Mouse (Mus musculus) limb, embryonic 14.5 days (tissue): ENCODE measurements at regions not wholly inside any gene's neighbourhood (a gene's known extent, or its start where the extent isn't known, plus 50 kb on each side); places are given as distances from the start of the nearest gene placed in this dataset. TPM values are rescaled to one million over a fixed set of nuclear protein-coding genes. Genes with fewer than 3 reads are reported as not detected.
"Not testable (repeated sequence)": the region's sequence is repeated elsewhere in the genome, so short reads cannot be mapped to it uniquely, and the experiment has no call there.

Experiments
- ATAC-seq: fragments of 200-750 bp; cut with Nextera tagmentation; 2 replicates; pipeline ENCODE4 v1.8.0; 2017; ENCODE audit warnings: low read depth, moderate number of reproducible peaks, moderate TSS enrichment; ENCODE audit not compliant: low FRiP score
- DNase-seq: peaks from one replicate; pipeline ENCODE4 v3.0.0-alpha.2; 2015; ENCODE audit warnings: low spot score
- H3K27ac ChIP-seq: fragments of 300-500 bp; sonication (generic); replicated peaks from 2 replicates; pipeline ENCODE4 v1.5.1; 2014; ENCODE audit warnings: low read depth, mild to moderate bottlenecking, low read length, moderate library complexity, mixed read lengths
- H3K27me3 ChIP-seq: fragments of 300-500 bp; sonication (generic); 2 replicates; pipeline ENCODE4 v1.6.1; 2014; ENCODE audit warnings: low read length, mixed read lengths; ENCODE audit not compliant: control insufficient read depth, insufficient read depth
- H3K36me3 ChIP-seq: fragments of 300-500 bp; sonication (generic); 2 replicates; pipeline ENCODE4 v1.6.1; 2014; ENCODE audit warnings: mild to moderate bottlenecking, low read length, moderate library complexity, mixed read lengths; ENCODE audit not compliant: control insufficient read depth, insufficient read depth
- H3K4me1 ChIP-seq: fragments of 300-500 bp; sonication (generic); 2 replicates; pipeline ENCODE4 v1.6.1; 2014; ENCODE audit warnings: antibody characterized with exemption, low read length, mixed read lengths; ENCODE audit not compliant: control insufficient read depth, insufficient read depth
- H3K4me2 ChIP-seq: fragments of 300-500 bp; sonication (generic); replicated peaks from 2 replicates; pipeline ENCODE4 v1.6.1; 2014; ENCODE audit warnings: low read depth, mild to moderate bottlenecking, low read length, moderate library complexity; ENCODE audit not compliant: severe bottlenecking
- H3K4me3 ChIP-seq: fragments of 300-500 bp; sonication (generic); replicated peaks from 2 replicates; pipeline ENCODE4 v1.5.1; 2014; ENCODE audit warnings: low read length
- H3K9ac ChIP-seq: fragments of 300-500 bp; sonication (generic); 2 replicates; pipeline ENCODE4 v1.6.1; 2014; ENCODE audit warnings: mild to moderate bottlenecking, low read depth, low read length, moderate library complexity; ENCODE audit not compliant: severe bottlenecking
- H3K9me3 ChIP-seq: fragments of 300-500 bp; sonication (generic); 2 replicates; pipeline ENCODE4 v1.6.1; 2016; ENCODE audit warnings: low read length; ENCODE audit not compliant: control insufficient read depth
- POLR2A ChIP-seq: fragments of 200-500 bp; IDR thresholded peaks from 2 replicates; pipeline ENCODE4 v1.8.0; 2012; ENCODE audit warnings: inconsistent platforms, mild to moderate bottlenecking, moderate library complexity, borderline replicate concordance; ENCODE audit not compliant: insufficient read depth, insufficient read length; ENCODE audit errors: extremely low read depth
- WGBS: fragments of 180-500 bp; shearing (Covaris S2); extraction: QIAGEN DNeasy Blood & Tissue Kit; methylation state at CpG from one replicate; pipeline ENCODE4 v1.1.7; 2014; 5-methylcytosine and 5-hydroxymethylcytosine counted together
- microRNA-seq: library from miRNA; unstranded; fragments of <30 nt; microRNA quantifications from one replicate; pipeline ENCODE4, GENCODE M21; 2016

DNA sequence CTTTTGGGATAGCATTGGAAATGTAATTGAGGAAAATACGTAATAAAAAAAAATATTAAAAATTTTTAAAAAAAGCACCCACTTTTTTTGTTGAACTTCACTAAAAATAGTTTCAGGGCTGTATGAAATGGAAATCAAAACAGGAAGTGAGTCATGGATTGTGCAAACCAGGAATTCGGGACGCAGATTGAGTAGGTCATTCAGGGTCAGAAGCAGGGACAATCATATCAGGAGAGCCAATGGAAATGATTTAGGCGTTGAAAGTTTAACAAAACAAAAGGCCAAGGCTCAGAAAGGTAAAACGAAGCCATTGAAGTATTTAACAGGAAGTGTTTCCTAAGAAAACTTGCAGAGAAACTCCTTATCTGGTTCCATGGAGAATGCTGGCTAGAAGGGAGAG lies 69.6 kb upstream of the Pou1f1 start:
- no peaks in the 10 kb centered on the region for H3K36me3 ChIP-seq
- no peak overlapping the region for H3K9ac ChIP-seq
- DNase-seq (no peak), ATAC-seq (no peak)
- no peak overlapping the region for H3K4me2 ChIP-seq
- 77% methylated on average over 5 of the region's 5 CpGs for WGBS
- no peak overlapping the region for H3K27ac ChIP-seq
- H3K27me3 ChIP-seq, result no peaks in the 10 kb centered on the region
- H3K4me3 ChIP-seq, result no peak overlapping the region
- no peaks in the 10 kb centered on the region for H3K4me1 ChIP-seq
- H3K9me3 ChIP-seq, result no peaks in the 10 kb centered on the region
- TF ChIP-seq POLR2A, result no peak

- WGBS, result 92% methylated on average over 3 of the region's 3 CpGs
- no peaks in the 10 kb centered on the region for H3K4me1 ChIP-seq
- ATAC-seq (no peak), DNase-seq (no peak)
- no peak overlapping the region for H3K4me2 ChIP-seq
- TF ChIP-seq POLR2A, result no peak
- no peak overlapping the region for H3K27ac ChIP-seq
- no peak overlapping the region for H3K9ac ChIP-seq
- no peaks in the 10 kb centered on the region for H3K27me3 ChIP-seq
- no peak overlapping the region for H3K4me3 ChIP-seq
- H3K9me3 ChIP-seq, result no peaks in the 10 kb centered on the region
- H3K36me3 ChIP-seq, result no peaks in the 10 kb centered on the region
Observed at GRCm38 (mm10) chr16:65451885-65452284, 68.4 kb upstream of the Pou1f1 start.

DNA sequence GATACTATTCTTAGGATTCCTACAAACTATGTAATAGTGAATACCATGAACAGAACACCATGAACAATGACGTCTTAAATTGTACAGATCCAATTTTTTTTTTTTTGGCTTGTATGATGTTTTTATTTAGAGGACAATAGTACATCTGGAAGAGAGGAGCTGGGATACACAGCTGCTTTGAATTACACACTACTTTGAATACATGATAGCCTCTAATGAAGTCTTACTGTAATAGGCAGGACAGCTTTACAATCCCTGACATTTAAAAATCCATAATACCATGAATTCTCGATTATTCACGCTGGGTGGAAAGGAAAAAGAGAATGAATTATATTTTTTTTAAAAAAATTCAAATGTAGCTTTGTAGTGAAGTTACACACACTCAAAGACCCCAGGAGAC lies 63.4 kb upstream of the Pou1f1 start:
- WGBS, result 49% methylated on average over 1 of the region's 3 CpGs

DNA sequence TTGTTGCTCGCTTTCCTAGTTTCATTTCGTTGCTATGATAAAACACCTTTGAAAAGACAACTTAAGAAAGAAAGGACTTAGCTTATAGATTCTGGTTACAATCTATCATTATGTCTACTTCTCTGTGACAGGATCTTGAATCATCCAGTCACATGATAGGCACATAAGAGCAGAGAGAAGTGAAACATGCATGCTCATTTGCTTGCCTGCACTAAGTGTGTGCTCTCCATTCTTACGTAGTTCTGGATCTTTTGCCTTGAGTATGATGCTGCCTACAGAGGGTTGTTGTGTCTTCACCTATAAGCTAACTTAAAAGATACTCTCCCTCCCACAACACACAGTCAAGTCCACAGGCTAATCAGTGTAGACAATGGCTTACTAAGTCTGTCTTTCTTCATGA lies 62.1 kb upstream of the Pou1f1 start:
- no peak for ATAC-seq
- no peak overlapping the region for H3K27ac ChIP-seq
- no peaks in the 10 kb centered on the region for H3K9me3 ChIP-seq
- H3K4me3 ChIP-seq, result no peak overlapping the region
- H3K36me3 ChIP-seq, result no peaks in the 10 kb centered on the region
- 91% methylated on average over 3 of the region's 3 CpGs for WGBS
- TF ChIP-seq POLR2A, result no peak
- H3K4me1 ChIP-seq, result no peaks in the 10 kb centered on the region
- no peaks in the 10 kb centered on the region for H3K27me3 ChIP-seq
- no peak overlapping the region for H3K9ac ChIP-seq
- no peak overlapping the region for H3K4me2 ChIP-seq
- DNase-seq, result no peak

More for the DNA sequence above, 63.4 kb upstream of the Pou1f1 start:
- not testable (repeated sequence) for DNase-seq, H3K27ac ChIP-seq, H3K4me2 ChIP-seq, H3K4me1 ChIP-seq, ATAC-seq, H3K36me3 ChIP-seq, H3K27me3 ChIP-seq, H3K9ac ChIP-seq, H3K4me3 ChIP-seq, H3K9me3 ChIP-seq

- H3K9me3 ChIP-seq, result no peaks in the 10 kb centered on the region
- DNase-seq (no peak), ATAC-seq (no peak)
- peaks cover 6% of the 10 kb centered on the region; the same call in 1 of the 2 replicates for H3K4me1 ChIP-seq
- H3K4me3 ChIP-seq, result no peak overlapping the region
- H3K36me3 ChIP-seq, result no peaks in the 10 kb centered on the region
- no peak overlapping the region for H3K27ac ChIP-seq
- no peak overlapping the region for H3K4me2 ChIP-seq
- H3K9ac ChIP-seq, result no peak overlapping the region
- 45% methylated on average over 4 of the region's 4 CpGs for WGBS
- no peak for TF ChIP-seq POLR2A
- no peaks in the 10 kb centered on the region for H3K27me3 ChIP-seq
Observed at GRCm38 (mm10) chr16:65469681-65470080, 50.6 kb upstream of the Pou1f1 start.

Small RNAs in the stretch of these regions (microRNA-seq; reads per million reads assigned to microRNA genes)
- not detected for gene Gm23659
